Mouse (Mus musculus): ENCODE data around the gene Smad6. TPM values are rescaled to one million over a fixed set of nuclear protein-coding genes. Genes with fewer than 3 reads are reported as not detected.
A peak's percentile ranks its signal among the peaks of the same experiment; 100 is the strongest.

The Smad6 gene
- polyA plus RNA-seq, 1 experiment from 2014 or later = 2.0 TPM

GRCm38 (mm10) chr9:63952591-63952990 is 69.3 kb downstream of the Smad6 start:
- no peaks in the 10 kb centered on the region for H3K9me3 ChIP-seq
- no peaks in the 10 kb centered on the region for H3K27me3 ChIP-seq
- no peaks in the 10 kb centered on the region for H3K4me1 ChIP-seq
- no peaks in the 10 kb centered on the region for H3K36me3 ChIP-seq
- no peak overlapping the region for H3K27ac ChIP-seq (replicated peaks)
- H3K9ac ChIP-seq (replicated peaks) = no peak overlapping the region
- H3K4me2 ChIP-seq (replicated peaks) = no peak overlapping the region
- no peak overlapping the region for H3K4me3 ChIP-seq
- 98% methylated on average over 2 of the region's 2 CpGs for WGBS
- no peak for ATAC-seq (replicated peaks)

- H3K27me3 ChIP-seq = no peaks in the 10 kb centered on the region
- ATAC-seq (replicated peaks) = no peak
- no peaks in the 10 kb centered on the region for H3K9me3 ChIP-seq
- no peak overlapping the region for H3K4me3 ChIP-seq
- H3K4me1 ChIP-seq = no peaks in the 10 kb centered on the region
- no peaks in the 10 kb centered on the region for H3K36me3 ChIP-seq
- H3K4me2 ChIP-seq (replicated peaks) = no peak overlapping the region
- WGBS = 31% methylated on average over 4 of the region's 4 CpGs
- H3K27ac ChIP-seq (replicated peaks) = no peak overlapping the region
- H3K9ac ChIP-seq (replicated peaks) = no peak overlapping the region
These were observed 71.5 kb downstream of the Smad6 start for GRCm38 (mm10) chr9:63950357-63950756.

GRCm38 (mm10) chr9:63949393-63949792 is 72.5 kb downstream of the Smad6 start:
- Histone ChIP-seq H3K36me3 (no peaks in the 10 kb centered on the region), H3K27me3 (no peaks in the 10 kb centered on the region), H3K4me1 (no peaks in the 10 kb centered on the region), H3K9ac (replicated peaks) (no peak overlapping the region), H3K9me3 (no peaks in the 10 kb centered on the region), H3K4me2 (replicated peaks) (no peak overlapping the region), H3K4me3 (no peak overlapping the region), H3K27ac (replicated peaks) (no peak overlapping the region)
- WGBS = 68% methylated on average over 4 of the region's 4 CpGs
- no peak for ATAC-seq (replicated peaks)

- Histone ChIP-seq H3K27me3 (no peaks in the 10 kb centered on the region), H3K36me3 (no peaks in the 10 kb centered on the region), H3K9me3 (no peaks in the 10 kb centered on the region), H3K4me3 (no peak overlapping the region), H3K9ac (replicated peaks) (no peak overlapping the region), H3K4me2 (replicated peaks) (no peak overlapping the region), H3K4me1 (peaks cover 11% of the 10 kb centered on the region), H3K27ac (replicated peaks) (no peak overlapping the region)
- no peak for ATAC-seq (replicated peaks)
- 59% methylated on average over 2 of the region's 2 CpGs for WGBS
These were observed 79.3 kb downstream of the Smad6 start for GRCm38 (mm10) chr9:63942608-63942982.

- H3K9me3 ChIP-seq = no peaks in the 10 kb centered on the region
- H3K4me1 ChIP-seq = peaks cover 11% of the 10 kb centered on the region
- no peaks in the 10 kb centered on the region for H3K27me3 ChIP-seq
- peak overlapping the region; percentile 1; the same call in 1 of the 2 replicates for H3K9ac ChIP-seq (replicated peaks)
- 73% methylated on average over 12 of the region's 12 CpGs for WGBS
- H3K27ac ChIP-seq (replicated peaks) = peak overlapping the region; percentile 73
- no peak overlapping the region for H3K4me3 ChIP-seq
- 0 out of 2 replicates have a peak, but pooled peaks have one; percentile 48 for ATAC-seq (replicated peaks)
- no peaks in the 10 kb centered on the region for H3K36me3 ChIP-seq
- H3K4me2 ChIP-seq (replicated peaks) = no peak overlapping the region
These were observed 79.9 kb downstream of the Smad6 start for GRCm38 (mm10) chr9:63941747-63942607.

- no peaks in the 10 kb centered on the region for H3K4me1 ChIP-seq
- H3K27ac ChIP-seq (replicated peaks) = no peak overlapping the region
- no peaks in the 10 kb centered on the region for H3K27me3 ChIP-seq
- no peaks in the 10 kb centered on the region for H3K36me3 ChIP-seq
- ATAC-seq (replicated peaks) = no peak
- H3K4me2 ChIP-seq (replicated peaks) = no peak overlapping the region
- no peaks in the 10 kb centered on the region for H3K9me3 ChIP-seq
- H3K4me3 ChIP-seq = no peak overlapping the region
- 83% methylated on average over 5 of the region's 5 CpGs for WGBS
- H3K9ac ChIP-seq (replicated peaks) = no peak overlapping the region
These were observed 85.6 kb downstream of the Smad6 start for GRCm38 (mm10) chr9:63936256-63936655.

GRCm38 (mm10) chr9:63933068-63933467 is 88.8 kb downstream of the Smad6 start:
- Histone ChIP-seq H3K9ac (replicated peaks) (no peak overlapping the region), H3K4me2 (replicated peaks) (no peak overlapping the region), H3K9me3 (no peaks in the 10 kb centered on the region), H3K4me3 (no peak overlapping the region), H3K27me3 (no peaks in the 10 kb centered on the region), H3K36me3 (no peaks in the 10 kb centered on the region), H3K4me1 (no peaks in the 10 kb centered on the region), H3K27ac (replicated peaks) (no peak overlapping the region)
- 66% methylated on average over 5 of the region's 5 CpGs for WGBS
- no peak for ATAC-seq (replicated peaks)

GRCm38 (mm10) chr9:63927340-63928049 is 94.4 kb downstream of the Smad6 start:
- Histone ChIP-seq H3K4me1 (peaks cover 14% of the 10 kb centered on the region), H3K9me3 (no peaks in the 10 kb centered on the region), H3K4me2 (replicated peaks) (peak overlapping the region; percentile 45), H3K27ac (replicated peaks) (no peak overlapping the region), H3K4me3 (peak overlapping the region; percentile 19), H3K27me3 (peaks cover 6% of the 10 kb centered on the region; the same call in 1 of the 2 replicates), H3K9ac (replicated peaks) (peak overlapping the region; percentile 37), H3K36me3 (no peaks in the 10 kb centered on the region)
- WGBS = 4% methylated on average over 34 of the region's 34 CpGs
- ATAC-seq (replicated peaks) = no peak

GRCm38 (mm10) chr9:63926377-63926776 is 95.5 kb downstream of the Smad6 start:
- H3K9me3 ChIP-seq = no peaks in the 10 kb centered on the region
- no peak overlapping the region for H3K4me2 ChIP-seq (replicated peaks)
- H3K36me3 ChIP-seq = no peaks in the 10 kb centered on the region
- H3K4me3 ChIP-seq = no peak overlapping the region
- peaks cover 14% of the 10 kb centered on the region for H3K4me1 ChIP-seq
- ATAC-seq (replicated peaks) = no peak
- H3K9ac ChIP-seq (replicated peaks) = no peak overlapping the region
- 84% methylated on average over 7 of the region's 7 CpGs for WGBS
- peaks cover 6% of the 10 kb centered on the region; the same call in 1 of the 2 replicates for H3K27me3 ChIP-seq
- H3K27ac ChIP-seq (replicated peaks) = no peak overlapping the region

GRCm38 (mm10) chr9:63923190-63923717 is 98.6 kb downstream of the Smad6 start:
- H3K9me3 ChIP-seq = no peaks in the 10 kb centered on the region
- no peaks in the 10 kb centered on the region for H3K36me3 ChIP-seq
- peak; percentile 48 for ATAC-seq (replicated peaks)
- no peak overlapping the region for H3K9ac ChIP-seq (replicated peaks)
- H3K4me1 ChIP-seq = peaks cover 14% of the 10 kb centered on the region
- no peak overlapping the region for H3K4me3 ChIP-seq
- WGBS = 32% methylated on average over 9 of the region's 9 CpGs
- no peak overlapping the region for H3K27ac ChIP-seq (replicated peaks)
- no peak overlapping the region for H3K4me2 ChIP-seq (replicated peaks)
- peaks cover 6% of the 10 kb centered on the region; the same call in 1 of the 2 replicates for H3K27me3 ChIP-seq

GRCm38 (mm10) chr9:63919708-63920107 is 102.2 kb downstream of the Smad6 start:
- no peak overlapping the region for H3K9ac ChIP-seq (replicated peaks)
- no peaks in the 10 kb centered on the region for H3K36me3 ChIP-seq
- H3K9me3 ChIP-seq = no peaks in the 10 kb centered on the region
- H3K27me3 ChIP-seq = no peaks in the 10 kb centered on the region
- H3K27ac ChIP-seq (replicated peaks) = no peak overlapping the region
- WGBS = 82% methylated on average over 3 of the region's 3 CpGs
- H3K4me3 ChIP-seq = no peak overlapping the region
- ATAC-seq (replicated peaks) = no peak
- no peak overlapping the region for H3K4me2 ChIP-seq (replicated peaks)
- 0 out of 2 replicates have a peak, but pooled peaks cover 6% of the 10 kb centered on the region for H3K4me1 ChIP-seq

- no peak overlapping the region for H3K4me3 ChIP-seq
- 0 out of 2 replicates have a peak, but pooled peaks cover 6% of the 10 kb centered on the region for H3K4me1 ChIP-seq
- no peak overlapping the region for H3K9ac ChIP-seq (replicated peaks)
- no peaks in the 10 kb centered on the region for H3K36me3 ChIP-seq
- no peak for ATAC-seq (replicated peaks)
- H3K9me3 ChIP-seq = no peaks in the 10 kb centered on the region
- no peaks in the 10 kb centered on the region for H3K27me3 ChIP-seq
- WGBS = 80% methylated on average over 18 of the region's 18 CpGs
- H3K27ac ChIP-seq (replicated peaks) = no peak overlapping the region
- H3K4me2 ChIP-seq (replicated peaks) = no peak overlapping the region
These were observed 102.8 kb downstream of the Smad6 start for GRCm38 (mm10) chr9:63919001-63919555.

Data from forebrain, embryonic 15.5 days (tissue).